Mouse (Mus musculus): Measurements from ENCODE around the gene Coq10b. TPM values are rescaled to one million over a fixed set of nuclear protein-coding genes. Genes with fewer than 3 reads are reported as not detected.

Gene Coq10b
- polyA plus RNA-seq, 1 experiment from 2014 or later = 33.8 TPM

DNA sequence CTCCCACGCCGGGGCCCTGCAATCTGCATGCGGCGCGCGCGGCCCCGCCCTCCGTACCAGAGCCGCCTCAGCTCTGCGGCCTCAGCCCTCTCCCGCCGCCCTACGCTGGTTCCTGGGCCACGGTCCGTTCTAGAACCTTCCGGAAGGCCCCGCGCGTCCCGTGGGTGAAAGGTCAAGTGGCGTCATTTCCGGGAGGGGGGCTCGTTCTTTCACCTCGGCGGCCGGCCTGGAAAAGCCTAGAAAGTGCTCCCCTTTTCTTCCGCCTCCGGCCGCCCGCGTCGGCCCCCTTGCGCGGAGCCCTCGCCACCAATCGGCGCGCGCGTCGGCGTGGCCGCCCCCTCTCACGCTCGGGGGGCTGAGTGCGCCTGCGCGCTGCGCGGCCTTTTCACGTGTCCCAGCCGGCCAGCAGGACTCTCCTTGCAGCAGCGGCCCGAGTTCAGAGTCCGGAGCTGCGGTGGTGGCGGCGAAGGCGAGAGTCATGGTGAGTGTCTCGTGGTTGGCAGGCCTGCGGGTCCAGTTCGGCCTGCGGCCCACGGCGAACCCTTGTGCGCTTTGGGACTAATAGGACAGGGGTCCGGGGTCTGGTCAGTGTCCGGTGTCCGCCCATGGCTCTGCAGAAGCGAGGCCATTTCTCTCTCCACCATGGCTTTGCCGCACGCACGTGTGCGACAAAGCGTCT, 35.5 kb downstream of the Coq10b start, which contains the start of the genes Hspe1 and Hspd1:
Gene Hspe1 (plus strand): TSS at position 201 of the 679 bp plus-strand sequence.
Gene Hspd1 (minus strand): TSS at position 312 of the 679 bp plus-strand sequence.
- ATAC-seq (ENCODE audit: low FRiP score) = peak; percentile 95
- peak within 1 kb of the TSS; percentile 93 for H3K27ac ChIP-seq (ENCODE audit: low read depth, low read length)
- H3K9me3 ChIP-seq (ENCODE audit: control insufficient read depth, low read length) = no peaks in the 10 kb centered on the region
- DNase-seq (ENCODE audit: low spot score, missing footprints) = peak; percentile 100
- H3K4me3 ChIP-seq (ENCODE audit: low read depth, low read length) = peak within 1 kb of the TSS; percentile 81
- H3K4me2 ChIP-seq = peak within 1 kb of the TSS; percentile 93
- no peaks in the 10 kb centered on the region for H3K27me3 ChIP-seq (ENCODE audit: control insufficient read depth, insufficient read depth, low read length)
- peaks cover 26% of the 10 kb centered on the region for H3K4me1 ChIP-seq (ENCODE audit: control insufficient read depth, insufficient read depth, low read length)
- peak within 1 kb of the TSS; percentile 93 for H3K9ac ChIP-seq (ENCODE audit: low read length)
- peaks cover 14% of the 10 kb centered on the region for H3K36me3 ChIP-seq (ENCODE audit: control insufficient read depth, insufficient read depth, low read length)
- under 1% methylated on average over 74 of the region's 76 CpGs for WGBS

- no peaks in the 10 kb centered on the region for H3K9me3 ChIP-seq (ENCODE audit: control insufficient read depth, low read length)
- no peak; the same call in 1 of the 2 replicates for ATAC-seq (ENCODE audit: low FRiP score)
- peak; percentile 81 for DNase-seq (ENCODE audit: low spot score, missing footprints)
- peak overlapping the region; percentile 93 for H3K9ac ChIP-seq (ENCODE audit: low read length)
- 9% methylated on average over 16 of the region's 16 CpGs for WGBS
- H3K4me3 ChIP-seq (ENCODE audit: low read depth, low read length) = peak overlapping the region; percentile 81
- no peaks in the 10 kb centered on the region for H3K27me3 ChIP-seq (ENCODE audit: control insufficient read depth, insufficient read depth, low read length)
- peaks cover 9% of the 10 kb centered on the region for H3K36me3 ChIP-seq (ENCODE audit: control insufficient read depth, insufficient read depth, low read length)
- H3K4me2 ChIP-seq = peak overlapping the region; percentile 93
- peaks cover 26% of the 10 kb centered on the region for H3K4me1 ChIP-seq (ENCODE audit: control insufficient read depth, insufficient read depth, low read length)
- H3K27ac ChIP-seq (ENCODE audit: low read depth, low read length) = peak overlapping the region; percentile 93
These were observed 36.3 kb downstream of the Coq10b start for GRCm38 (mm10) chr1:55088611-55089497.

- peak; percentile 41 for DNase-seq (ENCODE audit: low spot score, missing footprints)
- Histone ChIP-seq H3K4me3 (ENCODE audit: low read depth, low read length) (peak overlapping the region; percentile 81; the same call in 1 of the 2 replicates), H3K27me3 (ENCODE audit: control insufficient read depth, insufficient read depth, low read length) (no peaks in the 10 kb centered on the region), H3K4me1 (ENCODE audit: control insufficient read depth, insufficient read depth, low read length) (peaks cover 26% of the 10 kb centered on the region), H3K9me3 (ENCODE audit: control insufficient read depth, low read length) (no peaks in the 10 kb centered on the region), H3K4me2 (peak overlapping the region; percentile 93), H3K27ac (ENCODE audit: low read depth, low read length) (no peak overlapping the region), H3K9ac (ENCODE audit: low read length) (peak overlapping the region; percentile 93), H3K36me3 (ENCODE audit: control insufficient read depth, insufficient read depth, low read length) (peaks cover 8% of the 10 kb centered on the region)
- WGBS = 89% methylated on average over 5 of the region's 5 CpGs
- no peak for ATAC-seq (ENCODE audit: low FRiP score)
These were observed 37.0 kb downstream of the Coq10b start for GRCm38 (mm10) chr1:55089498-55090064.

DNA sequence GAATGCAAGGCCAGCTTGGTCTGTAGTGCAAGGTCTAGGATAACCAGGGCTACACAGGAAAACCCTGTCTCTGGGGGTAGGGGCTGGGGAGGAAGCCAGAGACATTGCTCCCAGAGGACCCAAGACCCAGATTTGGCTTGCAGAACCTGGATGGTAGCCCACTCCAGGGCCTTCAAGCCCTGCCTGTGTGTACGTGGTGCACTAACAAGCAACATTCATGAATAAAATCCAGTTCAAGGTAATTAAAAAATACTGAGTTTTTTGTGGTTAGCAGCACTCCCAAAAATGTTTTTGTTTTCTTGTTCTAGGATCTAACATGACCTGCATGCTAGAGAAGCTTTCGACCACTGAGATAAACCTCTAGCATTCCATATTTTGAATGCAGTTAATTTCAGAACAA, 39.5 kb downstream of the Coq10b start:
- H3K27ac ChIP-seq (ENCODE audit: low read depth, low read length) = no peak overlapping the region
- no peak overlapping the region for H3K4me2 ChIP-seq
- H3K4me1 ChIP-seq (ENCODE audit: control insufficient read depth, insufficient read depth, low read length) = peaks cover 12% of the 10 kb centered on the region
- no peaks in the 10 kb centered on the region for H3K27me3 ChIP-seq (ENCODE audit: control insufficient read depth, insufficient read depth, low read length)
- 92% methylated on average over 2 of the region's 2 CpGs for whole genome bisulfite sequencing
- no peak overlapping the region for H3K9ac ChIP-seq (ENCODE audit: low read length)
- DNase-seq (ENCODE audit: low spot score, missing footprints) = peak; percentile 53
- peaks cover 8% of the 10 kb centered on the region for H3K36me3 ChIP-seq (ENCODE audit: control insufficient read depth, insufficient read depth, low read length)
- no peaks in the 10 kb centered on the region for H3K9me3 ChIP-seq (ENCODE audit: control insufficient read depth, low read length)
- no peak for ATAC-seq (ENCODE audit: low FRiP score)
- H3K4me3 ChIP-seq (ENCODE audit: low read depth, low read length) = no peak overlapping the region

DNA sequence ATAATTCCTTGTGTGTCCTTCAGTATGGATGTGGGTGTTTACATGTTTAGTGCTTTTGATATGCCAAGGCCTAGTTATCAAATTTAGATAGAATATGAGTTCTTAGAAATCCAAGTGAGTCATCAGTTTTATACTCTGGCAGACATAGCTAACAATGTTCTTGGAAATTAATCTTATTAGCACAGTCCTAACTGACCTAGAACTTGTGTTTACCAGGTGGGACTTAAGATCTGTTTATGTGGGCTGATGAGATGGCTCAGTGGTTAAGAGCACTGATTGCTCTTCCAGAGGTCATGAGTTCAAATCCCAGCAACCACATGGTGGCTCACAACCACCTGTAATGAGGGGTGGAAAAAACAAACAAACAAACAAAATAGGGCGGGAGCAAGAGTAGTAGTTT, 39.9 kb downstream of the Coq10b start:
- no peaks in the 10 kb centered on the region for H3K27me3 ChIP-seq (ENCODE audit: control insufficient read depth, insufficient read depth, low read length)
- H3K36me3 ChIP-seq (ENCODE audit: control insufficient read depth, insufficient read depth, low read length) = peaks cover 8% of the 10 kb centered on the region
- DNase-seq (ENCODE audit: low spot score, missing footprints) (peak; percentile 26), ATAC-seq (ENCODE audit: low FRiP score) (no peak)
- no peak overlapping the region for H3K4me2 ChIP-seq
- no peak overlapping the region for H3K9ac ChIP-seq (ENCODE audit: low read length)
- H3K4me1 ChIP-seq (ENCODE audit: control insufficient read depth, insufficient read depth, low read length) = peaks cover 12% of the 10 kb centered on the region
- H3K27ac ChIP-seq (ENCODE audit: low read depth, low read length) = no peak overlapping the region
- no peak overlapping the region for H3K4me3 ChIP-seq (ENCODE audit: low read depth, low read length)
- 90% methylated on average over 1 of the region's 1 CpGs for WGBS
- H3K9me3 ChIP-seq (ENCODE audit: control insufficient read depth, low read length) = no peaks in the 10 kb centered on the region

DNA sequence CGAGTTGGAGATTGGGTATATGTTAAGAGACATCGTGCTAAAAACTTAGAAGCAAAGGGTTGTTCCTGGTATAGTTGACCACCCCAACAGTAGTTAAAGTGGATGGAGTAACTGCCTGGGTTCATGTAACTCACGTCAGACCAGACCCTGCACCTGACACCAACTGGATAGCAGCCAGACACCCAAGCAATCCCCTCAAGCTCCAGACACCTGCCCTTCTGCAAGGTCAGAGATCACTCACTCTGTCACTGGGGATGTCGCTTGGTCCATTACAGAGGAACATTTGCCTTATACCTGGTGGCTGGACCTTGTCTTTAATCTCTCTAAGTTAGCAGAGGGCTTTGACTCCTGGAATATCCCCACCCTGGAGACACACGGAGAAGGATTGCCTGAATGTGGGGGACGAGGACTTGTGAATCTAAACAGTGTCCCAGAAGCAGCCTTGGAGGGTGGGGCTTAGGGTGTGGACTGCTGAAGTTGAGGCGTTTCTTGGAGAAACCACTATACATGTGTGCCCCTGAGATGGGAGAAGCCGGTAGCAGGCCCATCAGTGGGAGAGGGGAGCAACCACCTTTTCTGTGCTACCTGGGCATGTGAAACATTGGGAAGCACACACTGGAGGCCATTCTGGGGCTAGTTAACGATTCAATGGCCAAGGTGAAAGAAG, 54.5 kb downstream of the Coq10b start:
- Histone ChIP-seq H3K4me3 (ENCODE audit: low read depth, low read length) (no peak overlapping the region), H3K4me2 (no peak overlapping the region), H3K36me3 (ENCODE audit: control insufficient read depth, insufficient read depth, low read length) (no peaks in the 10 kb centered on the region), H3K27me3 (ENCODE audit: control insufficient read depth, insufficient read depth, low read length) (no peaks in the 10 kb centered on the region), H3K4me1 (ENCODE audit: control insufficient read depth, insufficient read depth, low read length) (no peaks in the 10 kb centered on the region), H3K9me3 (ENCODE audit: control insufficient read depth, low read length) (no peaks in the 10 kb centered on the region), H3K9ac (ENCODE audit: low read length) (no peak overlapping the region), H3K27ac (ENCODE audit: low read depth, low read length) (no peak overlapping the region)
- WGBS = 89% methylated on average over 9 of the region's 9 CpGs
- ATAC-seq (ENCODE audit: low FRiP score) (no peak), DNase-seq (ENCODE audit: low spot score, missing footprints) (no peak)

GRCm38 (mm10) chr1:55107644-55108043, 55.1 kb downstream of the Coq10b start:
- Histone ChIP-seq H3K4me3 (ENCODE audit: low read depth, low read length) (no peak overlapping the region), H3K27ac (ENCODE audit: low read depth, low read length) (no peak overlapping the region), H3K4me1 (ENCODE audit: control insufficient read depth, insufficient read depth, low read length) (no peaks in the 10 kb centered on the region), H3K4me2 (no peak overlapping the region), H3K27me3 (ENCODE audit: control insufficient read depth, insufficient read depth, low read length) (no peaks in the 10 kb centered on the region), H3K9me3 (ENCODE audit: control insufficient read depth, low read length) (no peaks in the 10 kb centered on the region), H3K9ac (ENCODE audit: low read length) (no peak overlapping the region), H3K36me3 (ENCODE audit: control insufficient read depth, insufficient read depth, low read length) (no peaks in the 10 kb centered on the region)
- 89% methylated on average over 1 of the region's 1 CpGs for WGBS
- no peak for DNase-seq (ENCODE audit: low spot score, missing footprints)
- no peak for ATAC-seq (ENCODE audit: low FRiP score)

- ATAC-seq (ENCODE audit: low FRiP score) = no peak
These were observed 55.9 kb downstream of the Coq10b start for GRCm38 (mm10) chr1:55108473-55108872.

More at GRCm38 (mm10) chr1:55108473-55108872, 55.9 kb downstream of the Coq10b start:
- no peak overlapping the region for H3K4me3 ChIP-seq (ENCODE audit: low read depth, low read length)
- DNase-seq (ENCODE audit: low spot score, missing footprints) = no peak
- H3K4me2 ChIP-seq = no peak overlapping the region
- no peaks in the 10 kb centered on the region for H3K36me3 ChIP-seq (ENCODE audit: control insufficient read depth, insufficient read depth, low read length)
- 12% methylated on average over 2 of the region's 2 CpGs for WGBS
- no peak overlapping the region for H3K9ac ChIP-seq (ENCODE audit: low read length)
- no peaks in the 10 kb centered on the region for H3K4me1 ChIP-seq (ENCODE audit: control insufficient read depth, insufficient read depth, low read length)
- H3K9me3 ChIP-seq (ENCODE audit: control insufficient read depth, low read length) = no peaks in the 10 kb centered on the region
- H3K27me3 ChIP-seq (ENCODE audit: control insufficient read depth, insufficient read depth, low read length) = no peaks in the 10 kb centered on the region
- no peak overlapping the region for H3K27ac ChIP-seq (ENCODE audit: low read depth, low read length)
